Mouse (Mus musculus): ENCODE data around the gene Ctnnal1.
"Not testable (repeated sequence)": the region's sequence is repeated elsewhere in the genome, so short reads cannot be mapped to it uniquely, and the experiment has no call there.

Ctnnal1 gene

DNA sequence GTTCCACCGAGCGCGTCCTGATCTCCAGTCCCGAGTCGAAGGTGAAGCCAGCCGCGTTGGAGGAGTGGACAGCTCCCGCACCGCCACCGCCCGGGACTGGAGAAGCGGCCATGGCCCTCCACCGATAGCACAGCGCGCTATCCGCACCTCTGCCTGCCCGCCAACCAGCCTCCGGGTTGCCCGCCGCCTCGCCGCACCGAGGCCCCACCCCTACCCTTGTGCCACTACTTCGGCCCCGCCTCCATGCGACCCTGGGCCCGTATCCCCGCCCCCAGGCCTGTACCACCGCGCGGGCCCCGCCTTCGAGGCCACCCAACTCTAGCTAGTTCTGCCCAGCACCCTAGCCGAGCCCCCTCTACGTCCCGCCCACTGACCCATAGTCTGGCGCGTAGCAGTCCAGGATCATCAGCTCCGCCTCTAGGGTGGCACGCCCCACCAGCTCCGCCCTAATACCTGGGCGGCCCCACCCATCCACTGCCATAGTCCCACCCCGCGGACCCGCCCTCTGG, at the start of gene Ctnnal1:
TSS of gene Ctnnal1 (minus strand) at position 186 of the 509 bp plus-strand sequence.
- in situ Hi-C loops (cut with MboI, MseI): loop anchor here (5.0 kb wide), 1 partner anchor 37 kb away; no protein-coding TSS in a partner anchor

DNA sequence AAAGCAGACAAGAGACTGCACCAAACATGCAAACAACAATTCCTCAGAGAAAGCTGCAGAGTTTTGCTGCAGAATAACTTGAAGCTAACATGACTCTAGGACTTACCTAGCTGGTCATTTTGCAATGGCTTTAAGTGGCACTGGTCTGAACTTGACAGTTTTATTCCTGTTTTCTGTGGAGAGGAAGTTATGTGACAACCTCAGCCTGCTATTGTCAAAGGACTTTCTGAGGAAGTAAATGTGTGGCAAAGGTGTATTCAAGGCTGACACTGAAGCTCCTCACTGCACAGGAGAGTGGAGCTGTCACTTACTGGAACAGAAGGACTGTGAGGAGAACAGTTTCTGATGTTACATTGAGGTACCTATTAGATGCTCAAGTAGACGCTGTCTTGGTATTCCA, 49.8 kb upstream of the Ctnnal1 start:
- in situ Hi-C loops (cut with MboI, MseI): no loop called here

DNA sequence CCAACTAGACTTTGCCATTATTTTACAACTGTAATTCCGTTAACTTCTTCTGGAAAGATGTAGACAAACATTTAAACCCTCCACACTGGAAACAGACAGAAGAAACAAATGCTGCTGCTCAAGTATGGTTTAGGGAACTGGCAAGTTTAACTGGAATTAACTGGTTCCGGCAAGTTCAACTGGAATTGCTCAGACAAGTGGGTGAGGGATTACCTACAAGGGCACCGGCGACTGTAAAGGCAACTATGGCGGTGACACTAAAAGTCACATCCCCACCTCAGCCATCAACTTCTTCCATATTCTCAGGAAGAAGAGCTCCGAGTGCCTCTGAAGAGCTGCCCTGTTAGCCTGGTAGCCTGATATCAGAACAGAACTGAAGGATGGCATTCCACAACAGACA, 49.4 kb upstream of the Ctnnal1 start:
- in situ Hi-C loops (cut with MboI, MseI): no loop called here

DNA sequence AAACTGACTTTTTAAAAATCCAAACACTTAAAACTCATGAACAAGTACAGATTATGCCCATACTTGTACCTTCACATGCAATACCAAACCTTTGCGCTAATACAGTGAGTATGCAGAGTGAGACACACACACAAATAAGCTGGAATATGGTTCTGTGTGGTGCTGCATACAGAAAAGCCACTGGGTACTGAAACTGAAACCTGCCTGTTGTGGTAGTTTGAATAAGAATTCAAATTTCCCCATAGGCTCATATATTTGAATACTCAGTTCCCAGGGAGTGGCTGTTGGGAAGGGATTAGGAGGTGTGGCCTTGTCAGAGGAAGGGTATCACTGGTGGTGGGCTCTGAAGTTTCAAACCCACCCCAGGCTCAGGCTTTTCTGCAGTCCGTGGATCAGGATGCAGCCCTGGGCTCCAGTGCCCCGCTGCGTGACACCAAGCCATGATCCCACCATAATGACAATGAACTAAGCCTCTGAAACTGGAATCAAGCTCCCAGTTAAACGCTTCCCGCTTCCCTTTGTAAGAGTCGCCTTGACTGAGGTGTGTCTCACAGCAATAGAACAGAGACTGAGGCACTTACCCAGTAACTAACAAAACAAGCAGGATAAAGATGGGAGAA, 47.5 kb upstream of the Ctnnal1 start:
- in situ Hi-C loops (cut with MboI, MseI): no loop called here

DNA sequence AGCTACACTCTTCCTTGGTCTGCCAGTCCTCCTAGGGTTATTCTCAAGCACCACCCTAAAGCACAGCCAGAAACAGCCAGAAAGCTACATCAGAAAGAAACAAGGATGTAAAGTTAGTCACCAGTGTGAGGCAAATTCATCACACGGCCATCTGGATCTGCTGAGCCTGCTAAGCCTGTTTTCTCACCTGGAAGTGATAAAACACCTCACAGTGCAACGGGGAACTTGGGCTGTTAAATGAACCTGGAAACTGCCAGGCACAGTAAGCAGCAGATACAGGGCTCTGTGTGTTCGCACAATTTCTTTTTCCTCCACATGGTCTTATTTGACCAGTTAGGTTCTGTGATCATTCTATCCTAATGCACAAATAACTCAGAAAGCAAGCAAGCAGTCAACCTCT, 44.6 kb upstream of the Ctnnal1 start:
- in situ Hi-C loops (cut with MboI, MseI): no loop called here

DNA sequence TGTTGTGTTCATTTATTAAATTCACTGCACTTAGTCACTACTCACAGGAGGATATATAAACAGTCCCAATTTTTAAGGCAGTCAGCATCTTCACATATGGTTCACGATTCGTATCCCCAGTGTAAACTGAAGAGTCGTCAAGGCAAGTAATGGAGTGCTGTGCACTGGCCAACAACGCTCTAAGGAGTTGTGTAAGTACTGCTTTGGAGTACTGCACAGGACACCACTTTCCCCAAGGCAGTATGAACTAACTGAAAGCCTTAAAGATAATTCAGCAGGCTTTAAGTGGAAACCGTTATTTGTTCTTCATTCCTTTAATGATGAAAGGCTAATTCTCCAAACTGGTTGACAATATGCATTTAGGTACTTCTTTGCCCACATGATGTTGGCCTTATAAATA, 42.7 kb upstream of the Ctnnal1 start:
- in situ Hi-C loops (cut with MboI, MseI): no loop called here

DNA sequence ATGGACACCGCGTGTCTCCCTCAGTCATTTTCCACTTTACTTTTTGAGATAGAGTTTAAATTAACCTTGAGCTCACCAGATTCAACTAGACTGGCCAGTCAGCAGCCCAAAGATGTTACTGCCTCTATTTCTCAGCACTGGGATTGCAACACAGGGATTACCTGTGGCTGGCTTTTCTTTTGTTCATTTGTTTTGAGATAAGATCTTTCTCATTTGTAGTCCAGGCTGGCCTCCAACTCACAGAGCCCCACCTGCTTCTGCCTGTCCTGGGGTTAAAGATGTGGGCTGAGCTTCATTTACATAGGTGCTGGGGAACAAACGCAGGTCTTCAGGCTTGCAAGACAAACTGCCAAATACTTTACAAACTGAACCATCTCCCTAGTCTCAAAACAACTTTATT, 41.9 kb upstream of the Ctnnal1 start:
- in situ Hi-C loops (cut with MboI, MseI): no loop called here

DNA sequence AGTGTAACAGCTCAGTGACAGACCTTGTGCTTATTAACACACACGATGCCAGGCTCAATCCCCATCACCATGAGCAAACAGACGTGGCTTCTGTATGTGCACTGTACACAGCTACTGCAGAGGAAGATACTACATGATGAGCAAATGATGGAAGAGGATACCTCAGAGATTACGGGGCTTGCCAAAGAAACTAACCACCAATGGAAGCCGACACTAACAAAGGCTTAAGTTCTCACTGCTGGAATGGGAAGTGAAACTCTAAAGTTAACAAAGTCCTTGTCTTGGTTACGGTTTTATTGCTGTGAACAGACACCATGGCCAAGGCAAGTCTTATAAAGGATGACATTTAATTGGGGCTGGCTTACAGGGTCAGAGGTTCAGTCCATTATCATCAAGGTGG, 40.5 kb upstream of the Ctnnal1 start:
- in situ Hi-C loops (cut with MboI, MseI): no loop called here

DNA sequence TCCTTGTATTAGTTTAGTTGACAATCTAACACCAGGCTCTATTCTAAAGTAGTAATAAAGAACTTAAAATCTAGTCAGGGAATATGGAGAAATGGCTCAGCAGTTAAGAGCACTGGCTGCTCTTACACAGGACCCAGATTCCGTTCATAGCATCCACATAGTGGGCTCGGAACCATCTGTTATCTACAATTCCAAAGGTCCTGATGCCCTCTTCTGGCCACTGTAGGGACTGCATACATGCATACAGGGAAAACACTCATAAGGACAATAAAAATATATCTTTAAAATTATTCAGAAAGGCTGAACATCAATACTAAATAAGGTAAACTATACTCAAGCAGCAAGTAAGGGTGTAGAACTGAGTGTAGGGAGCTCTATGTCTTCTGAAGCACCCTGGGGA, 36.7 kb upstream of the Ctnnal1 start:
- in situ Hi-C loops (cut with MboI, MseI): loop anchor here (5.0 kb wide), 1 partner anchor 34 kb away; the partner anchor contains the start of gene Ctnnal1

DNA sequence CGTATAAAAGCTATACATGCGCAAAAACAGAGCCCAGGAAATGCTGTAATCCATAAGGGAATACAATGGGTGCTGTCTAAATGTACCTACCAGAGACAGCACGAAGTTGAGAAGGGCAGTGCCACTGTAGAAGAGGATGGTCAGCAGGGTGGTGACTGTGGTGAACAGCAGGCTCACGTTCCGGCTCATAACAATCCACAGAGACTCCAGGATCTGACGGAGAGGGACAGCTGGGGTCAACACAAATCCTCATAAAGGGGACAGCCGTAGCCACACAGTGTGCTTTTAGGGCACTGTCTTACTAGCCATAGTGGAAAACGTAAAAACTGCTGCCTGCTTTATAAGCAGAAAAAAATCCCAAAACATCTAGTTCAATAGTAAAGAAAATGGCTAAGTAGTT, 34.2 kb upstream of the Ctnnal1 start:
- in situ Hi-C loops (cut with MboI, MseI): loop anchor here (5.0 kb wide), 1 partner anchor 33 kb away; no protein-coding TSS in a partner anchor

DNA sequence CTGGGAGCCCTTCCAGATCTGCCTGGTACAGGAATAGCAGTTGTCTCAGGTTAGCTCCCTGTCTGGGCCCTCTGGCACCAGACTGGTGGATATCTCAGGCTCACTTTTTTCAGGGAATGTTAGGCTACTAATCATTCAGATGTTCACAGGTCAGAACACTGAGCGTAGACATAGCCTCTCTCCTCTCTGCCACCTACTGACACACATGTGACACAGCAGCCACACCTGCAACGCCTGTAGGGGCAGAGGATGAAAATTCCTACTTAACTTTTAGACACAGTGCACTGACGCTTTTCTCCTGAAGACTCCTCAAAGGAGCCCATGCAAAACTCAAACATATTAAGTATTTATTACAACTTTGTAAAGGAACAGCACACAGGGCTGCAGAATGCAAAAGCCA, 32.5 kb upstream of the Ctnnal1 start:
- in situ Hi-C loops (cut with MboI, MseI): loop anchor here (5.0 kb wide), 1 partner anchor 35 kb away; no protein-coding TSS in a partner anchor

DNA sequence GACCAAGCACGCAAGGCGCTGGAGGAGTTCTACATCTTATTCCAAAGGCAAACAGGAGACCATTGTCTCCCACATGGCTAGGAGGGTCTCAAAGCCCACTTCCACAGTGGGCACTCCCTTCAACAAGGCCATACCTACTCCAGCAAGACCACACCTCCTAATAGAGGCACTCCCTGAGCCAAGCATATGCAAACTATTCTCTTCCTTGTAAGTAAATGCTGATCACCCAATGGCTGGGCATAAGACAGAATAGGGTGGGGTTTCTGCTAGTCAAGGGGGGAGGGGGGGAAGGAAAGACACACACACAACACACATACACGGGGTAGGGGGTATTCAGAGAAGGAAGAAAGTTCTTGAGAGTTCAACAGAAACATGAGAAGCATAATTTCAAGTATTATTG, 29.2 kb upstream of the Ctnnal1 start:
- in situ Hi-C loops (cut with MboI, MseI): no loop called here

DNA sequence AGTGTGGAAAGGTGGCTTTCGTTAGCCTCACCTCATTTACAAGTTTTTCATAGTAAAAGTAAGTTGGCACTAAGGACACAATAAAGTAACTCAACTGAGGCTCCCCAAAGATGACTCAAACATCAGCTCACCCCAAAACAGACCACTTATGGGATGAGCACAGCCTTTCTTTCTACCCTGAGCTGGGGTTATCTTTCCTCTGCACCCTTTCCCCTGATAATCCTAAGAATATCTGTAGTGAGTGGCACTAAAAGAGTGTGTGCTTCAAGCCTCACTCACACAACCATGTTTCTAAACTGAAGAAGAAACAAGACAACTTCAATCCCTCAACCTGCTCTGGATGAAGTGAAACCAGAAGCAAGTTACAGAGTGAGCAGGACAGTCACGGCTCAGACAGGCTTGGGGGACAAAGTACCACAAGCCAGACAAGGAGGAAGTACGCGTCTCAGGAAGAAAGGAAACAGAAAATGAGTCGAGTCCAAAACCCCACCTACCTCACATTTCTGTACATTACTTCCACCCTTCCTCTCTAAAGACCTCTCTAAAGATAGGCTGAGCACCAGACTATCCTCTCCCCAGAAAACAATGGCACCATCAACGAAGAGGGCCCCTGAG, 27.6 kb upstream of the Ctnnal1 start:
- in situ Hi-C loops (cut with MboI, MseI): no loop called here

DNA sequence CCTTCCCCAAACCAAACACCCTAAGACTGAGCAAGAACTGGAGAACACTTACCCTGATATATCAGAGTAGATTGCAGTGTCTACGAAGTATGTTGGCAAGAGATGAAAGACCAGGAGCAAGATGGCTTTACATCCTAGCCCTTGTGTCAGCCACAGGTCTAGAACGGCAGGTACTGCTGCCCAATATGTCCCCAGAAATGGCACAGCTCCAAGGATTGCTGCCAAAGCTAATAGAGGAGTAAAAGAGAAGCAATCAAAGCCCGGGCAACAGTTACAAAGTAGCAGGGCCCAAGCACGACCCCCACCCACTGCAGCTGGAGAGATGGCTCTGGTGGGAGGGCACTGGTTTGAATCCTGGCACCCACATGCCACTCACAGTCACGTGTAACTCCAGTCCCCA, 23.5 kb upstream of the Ctnnal1 start:
- in situ Hi-C loops (cut with MboI, MseI): no loop called here

DNA sequence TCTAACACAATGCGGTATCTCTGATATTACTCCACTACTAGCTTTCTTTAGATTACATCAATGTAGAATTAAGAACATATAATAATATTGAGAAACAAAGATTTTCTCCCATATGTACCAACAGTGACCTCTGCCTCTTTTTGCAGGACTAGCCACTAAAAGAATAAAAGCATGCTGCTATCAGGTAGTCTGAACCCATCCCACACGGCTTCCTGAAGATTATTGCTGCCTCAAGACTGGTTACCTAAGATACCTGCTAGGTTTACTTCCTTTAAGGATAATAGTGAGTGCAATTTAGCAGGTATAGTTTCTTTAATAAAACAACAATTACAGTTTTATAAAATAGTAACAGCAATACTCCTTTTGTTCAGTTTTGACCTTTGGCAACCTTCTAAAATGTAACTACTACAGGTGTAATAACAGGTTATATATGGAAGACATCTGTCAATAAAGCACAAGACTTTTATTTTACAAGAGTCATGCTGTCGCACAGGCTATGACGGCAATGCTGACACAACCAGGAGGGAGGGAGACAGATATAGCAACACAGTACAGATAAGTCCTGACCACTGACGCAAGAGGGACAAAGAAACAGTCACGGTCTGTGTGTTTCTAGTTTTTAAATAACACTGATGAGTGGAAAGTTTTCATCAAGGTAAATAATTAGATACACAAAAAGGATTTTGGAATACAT, 21.4 kb upstream of the Ctnnal1 start:
- in situ Hi-C loops (cut with MboI, MseI): no loop called here

DNA sequence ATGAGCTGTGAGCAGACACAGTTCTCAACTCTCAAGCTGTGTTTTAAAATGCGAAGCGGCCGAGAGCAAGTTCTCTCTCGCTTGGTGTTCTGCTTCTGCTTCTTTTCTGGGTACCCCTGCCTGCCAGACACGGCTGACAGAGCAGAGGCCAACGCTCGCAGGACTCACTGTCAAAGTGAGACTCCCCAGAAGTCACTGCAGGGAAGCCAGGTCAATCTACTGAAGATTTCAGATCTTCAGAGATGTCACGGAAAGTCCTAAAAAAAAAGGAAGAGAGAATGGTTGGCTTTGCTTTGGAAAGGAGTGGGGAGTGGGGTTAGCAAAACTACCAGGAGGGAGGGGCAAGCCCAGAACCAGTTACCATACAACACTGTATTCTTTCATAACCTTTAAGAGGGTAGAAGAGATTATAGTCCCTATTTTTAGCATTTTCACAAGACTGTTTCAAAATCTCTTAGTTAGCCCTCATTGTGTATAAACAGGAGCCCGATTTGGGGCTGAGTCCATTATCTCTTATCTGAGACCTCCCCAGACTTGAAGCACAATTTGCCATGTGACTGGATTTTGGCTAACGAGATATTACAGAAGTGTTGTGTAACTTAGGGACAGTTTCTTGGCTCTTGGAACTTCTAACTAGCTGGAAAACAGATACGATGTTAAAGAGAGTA, 15.2 kb upstream of the Ctnnal1 start:
- in situ Hi-C loops (cut with MboI, MseI): no loop called here

DNA sequence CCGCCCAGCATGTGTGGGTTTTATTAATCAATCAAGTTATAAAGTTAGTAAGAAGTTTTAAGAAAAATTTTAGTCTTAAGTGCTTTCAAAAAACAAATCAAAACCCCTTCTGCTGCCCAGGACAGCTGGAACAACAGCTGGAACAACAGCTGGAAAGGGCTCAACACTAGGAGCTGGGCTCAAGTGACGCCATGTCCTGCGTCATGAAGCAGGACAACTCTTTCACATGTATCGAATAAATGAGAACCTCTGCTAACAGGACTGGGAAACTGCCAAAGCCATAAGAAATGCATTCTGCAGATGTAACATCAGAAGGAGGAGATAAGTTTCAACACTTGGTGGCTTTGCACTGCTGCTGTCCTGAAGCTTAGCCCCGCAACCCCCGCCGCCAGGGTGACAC, 14.0 kb upstream of the Ctnnal1 start:
- in situ Hi-C loops (cut with MboI, MseI): no loop called here

DNA sequence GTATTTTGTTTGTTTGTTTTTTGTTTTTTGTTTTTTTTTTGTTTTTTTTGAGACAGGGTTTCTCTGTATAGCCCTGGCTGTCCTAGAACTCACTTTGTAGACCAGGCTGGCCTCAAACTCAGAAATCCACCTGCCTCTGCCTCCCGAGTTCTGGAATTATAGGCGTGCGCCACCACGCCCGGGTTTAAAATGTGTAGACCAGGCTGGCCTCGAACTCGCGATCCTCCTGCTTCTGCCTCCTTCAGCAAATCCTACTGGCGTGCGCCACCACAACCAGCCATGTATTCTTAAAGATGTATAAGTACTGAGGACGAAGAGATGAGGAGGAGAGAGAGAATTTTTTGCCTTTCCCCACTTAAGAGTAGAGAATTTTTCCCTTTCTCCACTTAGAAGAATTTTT, 5.6 kb upstream of the Ctnnal1 start:
- in situ Hi-C loops (cut with MboI, MseI): not testable (repeated sequence)

DNA sequence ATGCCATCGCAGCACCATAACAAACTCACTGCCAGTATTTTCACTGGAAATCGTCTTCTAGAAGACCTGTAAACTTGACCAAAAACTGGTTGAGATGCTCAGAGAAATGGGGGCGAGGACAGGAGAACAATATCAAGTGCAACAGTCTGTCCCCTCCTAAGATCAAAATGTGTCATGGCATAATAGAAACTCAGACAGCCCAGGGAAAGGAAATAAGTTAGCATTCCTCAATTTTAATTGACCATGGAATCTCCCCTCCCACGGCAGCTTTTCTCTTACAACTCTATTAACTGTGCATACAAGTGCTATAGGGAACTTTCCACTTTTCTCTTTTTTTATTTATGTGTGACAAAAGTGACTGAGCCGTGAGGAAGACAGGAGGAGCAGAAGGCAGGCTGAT, 2.8 kb upstream of the Ctnnal1 start:
- in situ Hi-C loops (cut with MboI, MseI): loop anchor here (5.0 kb wide), 1 partner anchor 35 kb away; no protein-coding TSS in a partner anchor

DNA sequence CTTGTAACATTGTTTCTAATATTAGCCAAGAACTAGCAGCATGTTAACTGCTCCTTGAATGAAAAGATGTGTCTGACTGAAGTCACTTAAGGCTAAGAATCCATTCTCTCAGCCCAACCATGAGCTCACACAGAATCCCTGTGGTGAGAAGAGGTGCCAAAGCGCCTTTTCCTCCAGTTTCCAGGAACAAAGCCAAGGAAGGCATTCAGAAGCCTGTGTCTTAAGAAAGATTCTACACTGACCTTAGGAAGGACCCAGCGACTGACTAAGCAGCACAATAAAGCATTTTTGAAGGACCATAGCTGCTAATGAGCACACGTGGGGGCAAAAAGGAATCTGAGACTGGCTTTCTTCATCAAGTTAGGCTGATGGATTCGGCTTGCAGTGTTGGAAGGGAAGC, 983 bp upstream of the Ctnnal1 start:
- in situ Hi-C loops (cut with MboI, MseI): loop anchor here (5.0 kb wide), 1 partner anchor 36 kb away; no protein-coding TSS in a partner anchor

DNA sequence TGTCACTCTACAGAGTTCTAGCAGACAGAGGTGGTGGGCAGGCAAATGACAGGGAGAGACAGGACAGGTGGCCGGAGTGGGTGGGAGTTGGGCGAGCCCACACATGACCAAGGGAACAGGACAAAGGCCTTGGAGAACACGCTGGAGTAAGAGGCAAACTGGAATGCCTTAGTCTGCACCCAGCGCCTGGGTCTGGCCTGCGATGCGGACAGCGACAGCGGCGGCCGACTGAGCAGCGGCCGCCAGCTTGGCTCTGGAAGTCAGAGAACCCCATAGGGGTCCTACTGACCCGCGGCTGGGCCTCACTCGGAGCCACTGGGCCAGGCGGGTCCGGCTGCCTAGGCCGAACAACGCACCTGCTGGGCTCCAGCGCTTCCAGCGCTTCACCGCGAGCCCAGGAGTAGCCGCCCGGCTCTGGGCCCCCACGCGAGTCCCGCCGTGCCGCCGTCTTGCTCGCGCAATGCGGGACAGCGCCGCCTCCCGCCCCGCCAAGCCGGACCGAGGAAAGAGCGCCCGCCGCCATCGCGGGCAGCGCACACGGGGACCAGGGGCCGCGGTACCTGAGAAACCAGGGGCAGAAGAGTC, 479 bp downstream of the Ctnnal1 start:
- in situ Hi-C loops (cut with MboI, MseI): loop anchor here (5.0 kb wide), 1 partner anchor 38 kb away; no protein-coding TSS in a partner anchor

DNA sequence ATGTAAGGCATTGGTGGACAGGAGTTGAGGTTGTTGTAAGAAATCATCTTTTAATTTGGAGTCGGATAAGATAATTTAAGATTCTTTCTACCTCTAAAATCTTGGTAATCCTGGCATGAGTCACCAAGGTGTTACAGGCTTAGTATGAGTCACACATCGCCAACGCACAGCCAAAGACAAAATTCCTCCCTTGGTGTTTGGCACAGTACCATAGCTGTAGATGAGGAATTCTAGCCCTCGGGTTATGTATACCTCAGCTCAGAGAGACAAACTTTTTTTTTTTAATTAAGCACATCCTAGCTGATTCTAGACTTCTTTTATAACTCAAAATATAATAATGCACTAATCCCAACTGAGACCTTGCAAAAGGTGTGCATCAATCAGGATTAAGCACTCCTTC, 972 bp downstream of the Ctnnal1 start:
- in situ Hi-C loops (cut with MboI, MseI): no loop called here
